Mouse (Mus musculus) embryonic fibroblast, embryonic 13.5 days (primary cell): ENCODE data around the gene Tubb2b.

Experiments
- CTCF ChIP-seq: IDR thresholded peaks from 2 replicates; pipeline ENCODE4 v1.5.1; 2011; ENCODE audit warnings: mild to moderate bottlenecking, control low read depth, low read length, moderate library complexity, borderline replicate concordance; ENCODE audit not compliant: insufficient read depth
- POLR2A ChIP-seq: IDR thresholded peaks from 2 replicates; pipeline ENCODE4 v1.6.1; 2011; ENCODE audit warnings: low read depth, mild to moderate bottlenecking, control low read depth, low read length, moderate library complexity

GRCm38 (mm10) chr13:34149463-34150176, 19.4 kb upstream of the Tubb2b start:
- TF ChIP-seq POLR2A (no peak), CTCF (no peak)
